Mouse (Mus musculus): ENCODE data around the gene Bmp8b. TPM values are rescaled to one million over a fixed set of nuclear protein-coding genes. Genes with fewer than 3 reads are reported as not detected.

Gene Bmp8b
- total RNA-seq (2023), result not detected in 4 replicates

GRCm38 (mm10) chr4:123104651-123105450, at the start of gene Bmp8b:
Bmp8b (plus strand) TSS chr4:123105165.

GRCm38 (mm10) chr4:123116011-123116410, 11.0 kb downstream of the Bmp8b start, which contains the start of gene Oxct2b:
Oxct2b (plus strand) TSS chr4:123116266.

GRCm38 (mm10) chr4:123139513-123140154, 34.7 kb downstream of the Bmp8b start, which contains the start of gene Ppie:
Ppie (minus strand) TSS chr4:123139951.

Other genes starting within 250 kb of the Bmp8b start
- gene Cap1, start 219.1 kb upstream of the Bmp8b start, total RNA-seq (2023), result 368 to 394 TPM (median 380 TPM) in 4 replicates
- gene Mfsd2a, start 144.0 kb upstream of the Bmp8b start, total RNA-seq (2023), result 0.51 to 1.6 TPM (median 0.88 TPM) in 4 replicates
- gene Mycl, start 109.5 kb upstream of the Bmp8b start, total RNA-seq (2023), result 1.0 to 2.2 TPM (median 1.3 TPM) in 4 replicates
- gene Trit1, start 88.6 kb upstream of the Bmp8b start, total RNA-seq (2023), result 20.5 to 22.7 TPM (median 22.0 TPM) in 4 replicates
- gene Oxct2b, start 11.1 kb downstream of the Bmp8b start, total RNA-seq (2023), result not detected in 4 replicates
- 46.1 to 65.5 TPM (median 56.1 TPM) in 4 replicates for gene Ppie, start 34.8 kb downstream of the Bmp8b start, total RNA-seq (2023)
- 0.22 to 0.33 TPM (median 0.26 TPM) in 3 of 4 replicates, not detected in the other for gene Hpcal4, start 78.1 kb downstream of the Bmp8b start, total RNA-seq (2023)
- gene Nt5c1a, start 96.3 kb downstream of the Bmp8b start, total RNA-seq (2023), result not detected in 4 replicates
- gene Heyl, start 128.4 kb downstream of the Bmp8b start, total RNA-seq (2023), result 0.19 to 1.3 TPM (median 1.00 TPM) in 4 replicates
- gene Pabpc4, start 157.2 kb downstream of the Bmp8b start, total RNA-seq (2023), result 113 to 131 TPM (median 125 TPM) in 4 replicates
- gene Oxct2a, start 218.5 kb downstream of the Bmp8b start, total RNA-seq (2023), result 0.67 TPM in 1 of 4 replicates, not detected in the others
- gene Bmp8a, start 238.1 kb downstream of the Bmp8b start, total RNA-seq (2023), result 0.30 to 0.61 TPM in 2 of 4 replicates, not detected in the others

All from B cell, adult 62 days (primary cell).